Mouse (Mus musculus) frontal cortex, postnatal 10 days (tissue): ENCODE measurements around the gene Vwa5b1.
A peak's percentile ranks its signal among the peaks of the same experiment; 100 is the strongest.

Experiments
- DNase-seq, 2 experiments: peaks; one replicate each; pipeline ENCODE4 v3.0.0; 2022; ENCODE audit warnings: low spot score in 2 of 2, mixed read lengths in 1 of 2

The Vwa5b1 gene

GRCm38 (mm10) chr4:138635428-138636145, at the start of gene Vwa5b1:
Vwa5b1 (minus strand) TSS chr4:138635884.
- DNase-seq: no peak

GRCm38 (mm10) chr4:138682760-138683159, 47.1 kb upstream of the Vwa5b1 start:
- no peak for DNase-seq

- no peak for DNase-seq
Measured at GRCm38 (mm10) chr4:138680124-138680523, 44.4 kb upstream of the Vwa5b1 start.

- peak; percentile 62 to 78 for DNase-seq
Measured at GRCm38 (mm10) chr4:138677579-138677978, 41.9 kb upstream of the Vwa5b1 start.

GRCm38 (mm10) chr4:138676480-138676879, 40.8 kb upstream of the Vwa5b1 start:
- DNase-seq: no peak

GRCm38 (mm10) chr4:138672160-138672559, 36.5 kb upstream of the Vwa5b1 start:
- DNase-seq: no peak

- no peak for DNase-seq
Measured at GRCm38 (mm10) chr4:138670093-138670889, 34.6 kb upstream of the Vwa5b1 start.

- DNase-seq: no peak
Measured at GRCm38 (mm10) chr4:138666521-138666920, 30.8 kb upstream of the Vwa5b1 start.

- DNase-seq: peak; percentile 26 to 36
Measured at GRCm38 (mm10) chr4:138659936-138660602, 24.4 kb upstream of the Vwa5b1 start.

- DNase-seq: peak in 1 of 2 experiments; percentile 42
Measured at GRCm38 (mm10) chr4:138653056-138653455, 17.4 kb upstream of the Vwa5b1 start.

GRCm38 (mm10) chr4:138651881-138652280, 16.2 kb upstream of the Vwa5b1 start:
- DNase-seq: no peak

GRCm38 (mm10) chr4:138648096-138648635, 12.5 kb upstream of the Vwa5b1 start:
- no peak for DNase-seq

- no peak for DNase-seq
Measured at GRCm38 (mm10) chr4:138642272-138642671, 6.6 kb upstream of the Vwa5b1 start.

GRCm38 (mm10) chr4:138636146-138636511, 445 bp upstream of the Vwa5b1 start:
- no peak for DNase-seq

GRCm38 (mm10) chr4:138628256-138628655, 7.4 kb downstream of the Vwa5b1 start:
- no peak for DNase-seq

GRCm38 (mm10) chr4:138614454-138614853, 21.2 kb downstream of the Vwa5b1 start:
- DNase-seq: no peak

GRCm38 (mm10) chr4:138601926-138602325, 33.8 kb downstream of the Vwa5b1 start:
- DNase-seq: no peak

- peak; percentile 43 to 65 for DNase-seq
Measured at GRCm38 (mm10) chr4:138597904-138598347, 37.8 kb downstream of the Vwa5b1 start.

- no peak for DNase-seq
Measured at GRCm38 (mm10) chr4:138596391-138597130, 39.1 kb downstream of the Vwa5b1 start.

- no peak for DNase-seq
Measured at GRCm38 (mm10) chr4:138584946-138585345, 50.7 kb downstream of the Vwa5b1 start.

GRCm38 (mm10) chr4:138582446-138582845, 53.2 kb downstream of the Vwa5b1 start:
- no peak for DNase-seq
